Mouse (Mus musculus): Measurements from ENCODE around the gene Amfr.
A peak's percentile ranks its signal among the peaks of the same experiment; 100 is the strongest.

Gene Amfr

DNA sequence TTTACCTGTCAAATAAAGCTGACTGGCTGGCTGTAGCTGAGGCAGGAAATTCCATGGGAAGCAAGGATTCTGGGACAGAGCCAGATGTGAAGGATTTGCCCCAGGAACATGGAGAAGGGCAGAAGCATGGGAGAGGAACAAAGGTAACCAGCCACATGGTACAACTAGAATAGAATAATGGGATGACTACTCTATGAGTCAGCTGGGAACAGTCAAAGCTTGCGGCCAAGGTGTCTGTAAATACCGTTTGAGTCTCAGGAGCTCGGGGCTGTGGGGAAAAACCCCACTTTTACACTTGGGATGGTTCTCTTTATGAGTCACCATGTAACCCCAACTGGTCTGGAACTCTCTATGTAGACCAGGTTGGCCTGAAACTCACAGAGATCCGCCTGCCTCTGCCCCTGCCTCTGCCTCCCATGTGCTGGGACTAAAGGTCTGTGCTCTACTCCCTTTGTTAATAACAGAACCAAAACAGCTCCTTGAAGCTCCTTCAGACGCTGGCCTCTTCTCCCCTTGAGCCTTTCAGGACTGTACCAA, 30.9 kb downstream of the Amfr start:
- DNase-seq (ENCODE audit: low read depth, low spot score) = no peak

- DNase-seq (ENCODE audit: low read depth, low spot score) = no peak
Measured at GRCm38 (mm10) chr8:93980141-93980540, 32.5 kb downstream of the Amfr start.

DNA sequence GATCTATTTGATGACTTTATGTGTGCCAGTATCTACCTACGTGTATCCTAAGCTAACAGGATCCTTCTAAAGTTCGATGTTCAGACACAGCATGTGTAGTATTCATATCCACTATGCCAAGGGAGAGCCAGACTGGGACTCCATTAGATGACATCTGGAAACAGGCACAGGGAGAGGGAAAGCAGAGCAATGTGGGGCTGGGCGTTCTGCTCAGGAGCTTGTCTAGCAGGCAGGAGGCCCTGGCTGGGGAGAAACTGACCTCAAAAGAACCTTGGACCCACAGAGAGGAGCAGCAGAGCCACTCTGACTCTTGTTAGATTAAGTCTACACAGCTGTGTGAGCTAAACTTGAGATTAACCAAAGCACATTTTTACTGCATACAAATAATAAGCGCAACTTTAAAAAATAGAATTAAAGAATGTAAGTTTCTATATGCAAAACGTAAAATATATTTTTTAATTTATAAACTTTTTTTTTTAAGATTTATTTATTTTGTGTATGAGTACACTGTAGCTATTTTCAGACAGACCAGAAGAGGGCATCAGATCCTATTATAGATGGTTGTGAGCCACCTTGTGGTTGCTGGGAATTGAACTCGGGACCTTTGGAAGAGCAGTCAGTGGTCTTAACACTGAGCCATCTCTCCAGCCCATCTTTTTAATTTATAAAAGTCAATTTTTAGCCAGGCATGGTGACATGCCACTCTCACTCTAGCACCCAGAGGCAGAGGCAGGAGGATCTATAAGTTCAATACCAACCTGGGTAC, 36.0 kb downstream of the Amfr start:
- no peak for DNase-seq (ENCODE audit: low read depth, low spot score)

- DNase-seq (ENCODE audit: low read depth, low spot score) = no peak
Measured at GRCm38 (mm10) chr8:93975358-93975757, 37.3 kb downstream of the Amfr start.

DNA sequence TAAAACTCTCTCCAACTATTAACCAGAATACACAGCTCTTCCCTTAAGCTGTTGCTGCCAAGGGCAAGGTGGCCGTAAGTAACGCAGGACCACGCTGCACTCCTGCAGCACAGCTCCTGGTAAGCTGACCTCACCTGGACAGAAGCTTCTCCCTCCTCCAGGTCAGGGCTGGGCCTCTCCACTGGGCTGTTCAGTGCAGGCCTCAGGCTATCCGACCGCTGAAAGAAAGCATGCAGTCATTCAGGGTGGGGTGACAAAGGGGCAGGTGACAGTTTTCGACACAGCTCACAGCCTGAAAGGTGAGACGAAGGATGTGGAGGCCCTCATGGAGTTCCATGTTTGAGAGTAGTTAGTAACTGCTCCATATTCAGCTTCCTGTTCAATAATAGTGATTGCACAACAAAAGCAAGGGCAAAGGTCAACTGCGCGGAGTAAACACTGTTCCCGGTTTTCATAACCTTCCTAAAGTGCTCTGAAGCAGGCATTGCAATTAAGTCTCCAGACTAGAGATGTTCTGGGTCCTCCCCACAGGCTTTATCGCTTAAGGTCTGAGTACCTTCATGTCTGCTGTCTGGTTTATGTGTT, 37.9 kb downstream of the Amfr start:
- DNase-seq (ENCODE audit: low read depth, low spot score) = no peak

DNA sequence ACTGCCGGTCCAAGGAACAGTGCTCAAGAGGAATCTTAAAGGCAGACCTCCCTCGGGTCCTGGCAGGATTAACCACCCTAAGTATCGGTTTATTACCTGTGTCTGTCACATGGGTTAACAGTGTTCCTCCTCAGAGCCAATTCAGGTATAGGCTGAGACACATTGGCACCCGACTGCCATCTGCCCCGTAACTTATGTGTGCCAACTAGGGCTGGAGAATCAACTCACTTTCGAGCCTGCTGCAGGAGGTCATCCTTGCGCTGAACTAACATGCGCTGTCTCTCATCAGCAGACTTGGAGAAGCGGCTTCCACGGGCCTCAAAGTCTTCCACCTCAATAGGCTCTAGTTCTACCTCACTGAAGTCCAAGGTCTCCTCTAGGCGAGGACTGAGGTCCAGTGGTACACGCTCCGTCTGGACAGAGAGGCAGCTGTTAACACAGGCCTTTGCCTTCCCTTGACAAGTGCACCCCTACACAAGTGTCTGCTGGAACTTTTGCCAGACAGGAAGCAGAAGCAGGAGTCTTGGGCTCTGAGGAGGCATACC, 38.7 kb downstream of the Amfr start:
- no peak for DNase-seq (ENCODE audit: low read depth, low spot score)

DNA sequence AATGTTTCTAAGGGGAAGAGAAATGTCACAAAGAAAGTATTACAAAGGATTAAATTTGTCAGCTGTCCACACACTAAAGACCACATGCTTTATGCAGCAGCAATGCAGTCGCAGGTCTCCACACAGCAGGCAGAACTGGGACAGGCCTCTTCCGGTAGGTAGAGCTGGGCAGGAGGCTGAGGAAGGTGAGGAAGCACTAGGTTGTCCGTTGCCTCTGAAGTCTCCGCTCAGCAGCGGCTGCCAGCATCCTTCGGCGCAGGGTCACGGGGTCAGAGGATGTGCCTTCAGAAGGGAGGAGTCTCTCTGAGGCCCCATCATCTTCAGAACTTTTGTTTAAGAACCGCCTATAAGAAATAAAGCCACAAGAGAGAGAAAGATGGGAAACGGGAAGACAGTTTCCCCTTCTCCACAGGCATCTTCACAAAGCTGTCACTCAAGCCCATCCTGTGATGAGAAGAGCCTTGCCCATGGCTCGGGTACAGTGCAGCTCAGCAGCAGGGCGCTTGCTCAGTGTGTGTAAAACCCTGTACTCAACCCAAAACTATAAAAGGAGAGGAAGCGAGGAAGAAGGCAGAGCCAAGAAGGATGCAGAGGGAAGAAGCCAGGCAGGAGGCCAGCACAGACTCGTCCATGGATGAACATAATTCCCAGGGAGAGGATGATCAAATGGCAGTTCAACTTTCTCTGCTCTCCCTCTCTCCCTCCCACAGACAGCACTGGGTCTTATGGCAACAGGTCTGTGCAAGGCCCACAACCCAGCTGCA, 39.5 kb downstream of the Amfr start:
- no peak for DNase-seq (ENCODE audit: low read depth, low spot score)

DNA sequence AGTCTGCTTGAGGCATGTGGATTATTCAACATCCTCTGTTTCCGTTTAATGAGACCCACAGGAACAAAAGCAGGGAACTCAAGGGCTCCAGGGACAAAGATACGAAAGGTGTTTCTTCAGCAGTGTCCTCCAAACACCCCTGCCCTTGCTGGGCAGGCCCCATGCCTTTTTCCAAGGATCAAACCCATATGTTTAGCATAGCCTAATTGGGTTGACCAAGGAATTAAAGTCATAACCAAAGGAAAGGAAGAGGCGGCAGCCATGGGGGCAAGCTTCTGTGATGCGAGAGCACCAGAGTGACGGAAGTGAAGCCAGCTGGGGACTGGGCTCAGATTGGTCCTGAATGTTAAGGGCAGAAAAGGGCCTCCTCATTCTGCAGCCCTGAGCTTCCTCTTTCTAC, 40.4 kb downstream of the Amfr start:
- no peak for DNase-seq (ENCODE audit: low read depth, low spot score)

GRCm38 (mm10) chr8:93971451-93971850, 41.2 kb downstream of the Amfr start:
- peak; percentile 29 for DNase-seq (ENCODE audit: low read depth, low spot score)

GRCm38 (mm10) chr8:93969626-93970340, 42.9 kb downstream of the Amfr start:
- no peak for DNase-seq (ENCODE audit: low read depth, low spot score)

- DNase-seq (ENCODE audit: low read depth, low spot score) = no peak
Measured at GRCm38 (mm10) chr8:93968293-93968692, 44.3 kb downstream of the Amfr start.

- no peak for DNase-seq (ENCODE audit: low read depth, low spot score)
Measured at GRCm38 (mm10) chr8:93960909-93961308, 51.7 kb downstream of the Amfr start.

DNA sequence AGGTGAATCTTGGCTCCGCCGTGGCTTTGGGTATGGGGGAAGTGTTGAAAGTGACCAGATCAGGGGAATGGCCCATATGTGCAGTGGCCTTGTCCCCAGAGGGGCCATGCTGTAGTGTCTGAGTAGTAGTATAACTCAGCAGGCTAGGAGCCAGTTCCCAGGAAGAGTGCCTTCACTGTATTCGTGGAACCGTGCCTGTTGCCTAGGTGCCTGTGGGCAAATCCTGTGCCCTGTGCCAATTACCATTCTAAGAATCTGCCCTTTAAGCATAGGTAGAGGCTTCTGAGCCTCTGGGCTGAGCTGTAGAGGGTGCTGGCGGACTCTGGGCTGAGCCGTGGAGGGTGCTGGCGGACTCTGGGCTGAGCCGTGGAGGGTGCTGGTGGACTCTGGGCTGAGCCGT, 54.2 kb downstream of the Amfr start:
- DNase-seq (ENCODE audit: low read depth, low spot score) = no peak

DNA sequence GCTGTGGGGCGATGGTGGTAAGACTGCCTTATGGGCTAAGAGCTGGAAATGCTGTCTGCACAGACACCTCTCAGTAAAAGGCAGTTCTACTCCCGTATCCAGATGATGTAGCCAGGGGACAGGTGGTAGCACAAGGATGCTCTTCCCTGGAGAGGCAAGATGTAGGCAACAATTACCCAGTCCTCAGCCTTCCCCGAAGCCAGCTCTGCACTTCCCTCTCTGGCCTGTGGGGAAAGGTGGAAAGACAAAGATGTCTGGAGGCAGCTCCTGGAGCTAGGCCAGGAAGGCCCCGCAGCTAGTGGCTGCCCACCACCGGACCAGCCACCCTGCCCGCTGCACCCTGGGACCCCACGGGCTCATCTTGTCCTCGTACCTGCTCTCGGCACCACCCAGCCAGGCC, 60.1 kb downstream of the Amfr start:
- peak; percentile 61 for DNase-seq (ENCODE audit: low read depth, low spot score)

DNA sequence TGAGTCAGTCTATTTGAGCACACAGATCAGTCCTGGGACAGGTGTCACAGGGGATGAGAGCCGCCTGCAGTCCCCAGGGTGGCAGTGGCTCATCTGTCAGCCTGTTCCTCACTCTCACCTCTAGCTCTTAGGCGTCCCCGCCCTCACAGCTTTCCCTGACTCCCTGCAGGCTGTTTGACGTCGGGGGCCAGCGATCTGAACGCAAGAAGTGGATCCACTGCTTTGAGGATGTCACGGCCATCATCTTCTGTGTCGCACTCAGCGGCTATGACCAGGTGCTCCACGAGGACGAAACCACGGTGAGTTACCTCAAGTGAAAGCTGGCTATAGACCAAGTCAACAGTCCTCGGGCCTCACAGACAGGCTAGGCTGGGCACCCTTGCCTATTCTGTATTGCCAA, 62.5 kb downstream of the Amfr start:
- no peak for DNase-seq (ENCODE audit: low read depth, low spot score)

DNA sequence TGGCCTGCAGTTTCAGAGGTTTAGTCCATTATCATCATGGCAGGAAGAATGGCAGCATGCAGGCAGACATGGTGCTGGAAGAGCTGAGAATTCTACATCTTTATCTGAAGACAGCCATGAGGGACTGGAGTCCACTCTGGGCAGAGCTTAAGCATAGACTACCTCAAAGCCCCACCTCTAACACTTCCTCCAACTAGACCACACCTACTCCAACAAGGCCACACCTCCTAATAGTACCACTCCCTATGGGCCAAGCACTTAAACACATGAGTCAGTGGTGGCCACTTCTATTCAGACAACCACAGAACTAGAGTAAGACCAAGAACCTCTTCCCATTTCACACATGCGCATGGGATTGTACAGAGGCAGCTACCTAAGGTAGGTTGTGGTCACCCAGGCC, 66.2 kb downstream of the Amfr start:
- DNase-seq (ENCODE audit: low read depth, low spot score) = no peak

- no peak for DNase-seq (ENCODE audit: low read depth, low spot score)
Measured at GRCm38 (mm10) chr8:93945781-93946180, 66.9 kb downstream of the Amfr start.

GRCm38 (mm10) chr8:93941636-93942054, 71.0 kb downstream of the Amfr start:
- DNase-seq (ENCODE audit: low read depth, low spot score) = no peak

- DNase-seq (ENCODE audit: low read depth, low spot score) = peak; percentile 15
Measured at GRCm38 (mm10) chr8:93940542-93941423, 71.9 kb downstream of the Amfr start.

DNA sequence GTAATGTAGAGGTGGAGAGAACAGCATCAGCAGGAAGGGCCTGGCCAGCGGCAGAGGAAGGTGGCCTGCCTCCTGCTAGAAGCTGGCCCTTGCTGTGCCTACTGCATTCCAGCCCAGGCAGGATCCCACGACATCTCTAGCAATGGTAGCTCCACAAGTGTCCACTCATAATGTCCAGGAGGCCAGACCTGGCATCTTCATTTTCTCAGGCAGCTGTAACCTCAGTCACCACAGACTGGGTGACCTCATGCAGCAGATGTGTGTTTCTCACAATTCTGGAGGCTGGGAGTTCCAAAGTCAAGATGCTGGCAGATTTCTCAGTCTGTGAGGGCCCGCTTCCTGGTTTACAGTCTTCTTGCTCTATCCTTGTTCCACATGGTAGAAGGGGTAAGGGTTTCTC, 74.4 kb downstream of the Amfr start:
- no peak for DNase-seq (ENCODE audit: low read depth, low spot score)

GRCm38 (mm10) chr8:93933288-93933687, 79.4 kb downstream of the Amfr start:
- no peak for DNase-seq (ENCODE audit: low read depth, low spot score)
